Mouse (Mus musculus): Measurements from ENCODE around the gene Csrnp2. TPM values are rescaled to one million over a fixed set of nuclear protein-coding genes. Genes with fewer than 3 reads are reported as not detected.

The Csrnp2 gene
- polyA plus RNA-seq (2012; ENCODE audit: low replicate concordance) = 1.6 and 1.7 TPM in 2 replicates

GRCm38 (mm10) chr15:100495102-100495501 lies at the start of gene Csrnp2:
Gene Csrnp2 (minus strand): TSS chr15:100495488.

GRCm38 (mm10) chr15:100468295-100469188 lies 26.7 kb downstream of the Csrnp2 start, which contains the start of gene Letmd1:
Gene Letmd1 (plus strand): TSS chr15:100469023.

Other genes starting within 250 kb of the Csrnp2 start
- not detected in 2 replicates for gene Tmprss12, start 214.7 kb downstream of the Csrnp2 start, polyA plus RNA-seq (2012; ENCODE audit: low replicate concordance)
- gene Mettl7a1, start 191.3 kb downstream of the Csrnp2 start, polyA plus RNA-seq (2012; ENCODE audit: low replicate concordance) = 23.8 and 40.8 TPM in 2 replicates
- not detected in 2 replicates for gene Mettl7a3, start 160.6 kb downstream of the Csrnp2 start, polyA plus RNA-seq (2012; ENCODE audit: low replicate concordance)
- not detected in 2 replicates for gene Methig1, start 142.3 kb downstream of the Csrnp2 start, polyA plus RNA-seq (2012; ENCODE audit: low replicate concordance)
- gene Mettl7a2, start 142.3 kb downstream of the Csrnp2 start, polyA plus RNA-seq (2012; ENCODE audit: low replicate concordance) = not detected in 2 replicates
- not detected in 2 replicates for gene Higd1c, start 130.9 kb downstream of the Csrnp2 start, polyA plus RNA-seq (2012; ENCODE audit: low replicate concordance)
- gene Gm5475, start 73.3 kb downstream of the Csrnp2 start, polyA plus RNA-seq (2012; ENCODE audit: low replicate concordance) = 0.36 TPM in 1 of 2 replicates, not detected in the other
- 8.6 and 10.9 TPM in 2 replicates for gene Slc11a2, start 70.4 kb downstream of the Csrnp2 start, polyA plus RNA-seq (2012; ENCODE audit: low replicate concordance)
- gene Letmd1, start 26.5 kb downstream of the Csrnp2 start, polyA plus RNA-seq (2012; ENCODE audit: low replicate concordance) = 6.8 and 36.4 TPM in 2 replicates
- gene Tfcp2, start 56.5 kb upstream of the Csrnp2 start, polyA plus RNA-seq (2012; ENCODE audit: low replicate concordance) = 2.4 and 3.4 TPM in 2 replicates
- gene Pou6f1, start 104.5 kb upstream of the Csrnp2 start, polyA plus RNA-seq (2012; ENCODE audit: low replicate concordance) = 20.5 and 35.0 TPM in 2 replicates
- 33.9 and 56.9 TPM in 2 replicates for gene Dazap2, start 119.9 kb upstream of the Csrnp2 start, polyA plus RNA-seq (2012; ENCODE audit: low replicate concordance)
- 24.7 and 54.4 TPM in 2 replicates for gene Smagp, start 141.5 kb upstream of the Csrnp2 start, polyA plus RNA-seq (2012; ENCODE audit: low replicate concordance)
- gene Bin2, start 174.1 kb upstream of the Csrnp2 start, polyA plus RNA-seq (2012; ENCODE audit: low replicate concordance) = 86.9 and 195 TPM in 2 replicates
- gene Cela1, start 192.4 kb upstream of the Csrnp2 start, polyA plus RNA-seq (2012; ENCODE audit: low replicate concordance) = 4.6 and 12.9 TPM in 2 replicates
- gene Galnt6, start 233.9 kb upstream of the Csrnp2 start, polyA plus RNA-seq (2012; ENCODE audit: low replicate concordance) = 5.8 and 9.5 TPM in 2 replicates